Mouse (Mus musculus): ENCODE measurements at regions not wholly inside any gene's neighbourhood (a gene's known extent, or its start where the extent isn't known, plus 50 kb on each side); places are given as distances from the start of the nearest gene placed in this dataset. TPM values are rescaled to one million over a fixed set of nuclear protein-coding genes. Genes with fewer than 3 reads are reported as not detected.

DNA sequence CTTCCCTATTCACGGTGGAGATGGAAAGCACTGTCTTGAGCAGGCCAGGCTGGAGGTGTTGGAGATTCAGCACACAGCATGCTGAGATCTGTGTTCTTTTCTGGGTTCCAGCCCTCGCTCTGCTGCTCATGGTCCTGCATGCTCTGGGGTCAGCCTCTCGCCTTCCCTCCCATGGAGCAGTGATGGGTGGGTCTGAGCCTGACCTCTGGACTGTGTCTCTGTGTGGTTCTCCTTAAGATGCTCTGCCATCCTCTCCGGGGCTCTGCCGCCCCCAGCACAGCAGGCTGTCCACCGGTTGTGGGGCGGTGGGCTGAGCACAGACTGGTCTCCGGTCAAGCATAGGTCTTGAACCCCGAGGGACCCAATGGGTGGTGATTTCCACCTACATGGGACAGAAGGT lies 57.7 kb upstream of the Lemd2 start:
- ATAC-seq (ENCODE audit: insufficient number of reproducible peaks, low FRiP score, low TSS enrichment, low read depth) (no peak), DNase-seq (ENCODE audit: low spot score) (no peak)
- Histone ChIP-seq H3K27me3 (ENCODE audit: control insufficient read depth, insufficient read depth, low read length) (no peaks in the 10 kb centered on the region), H3K9me3 (ENCODE audit: control insufficient read depth, low read length) (no peaks in the 10 kb centered on the region), H3K4me1 (ENCODE audit: control insufficient read depth, insufficient read depth, low read length) (no peaks in the 10 kb centered on the region), H3K4me2 (ENCODE audit: low read depth, severe bottlenecking) (no peak overlapping the region), H3K9ac (ENCODE audit: low read length) (no peak overlapping the region), H3K36me3 (ENCODE audit: control insufficient read depth, insufficient read depth, low read length) (no peaks in the 10 kb centered on the region), H3K27ac (replicated peaks; ENCODE audit: low read depth, low read length) (no peak overlapping the region), H3K4me3 (ENCODE audit: low read depth, low read length) (no peak overlapping the region)
- WGBS: 96% methylated on average over 9 of the region's 9 CpGs

DNA sequence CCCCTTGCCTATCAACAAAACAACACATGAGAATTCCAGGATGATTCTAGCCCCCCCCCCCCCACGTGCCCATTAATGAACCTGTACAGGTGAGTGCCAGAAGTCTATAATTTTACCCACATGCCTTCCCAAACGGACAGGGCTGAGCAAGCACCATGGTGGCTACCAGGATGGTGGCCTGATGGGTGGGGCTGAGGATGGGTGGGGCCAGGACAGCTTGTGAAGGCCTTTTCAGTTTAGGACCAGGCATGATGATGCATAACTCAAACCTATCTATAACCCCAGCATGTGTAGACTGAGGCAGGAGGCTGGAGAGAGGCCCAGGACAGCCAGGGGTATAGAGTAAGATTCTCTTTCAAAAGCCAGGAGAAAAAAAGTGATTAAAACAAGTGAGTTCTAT lies 57.0 kb upstream of the Lemd2 start:
- WGBS: 63% methylated on average over 2 of the region's 2 CpGs
- no peaks in the 10 kb centered on the region for H3K4me1 ChIP-seq (ENCODE audit: control insufficient read depth, insufficient read depth, low read length)
- H3K27me3 ChIP-seq (ENCODE audit: control insufficient read depth, insufficient read depth, low read length): no peaks in the 10 kb centered on the region
- H3K4me3 ChIP-seq (ENCODE audit: low read depth, low read length): no peak overlapping the region
- no peak overlapping the region for H3K4me2 ChIP-seq (ENCODE audit: low read depth, severe bottlenecking)
- H3K36me3 ChIP-seq (ENCODE audit: control insufficient read depth, insufficient read depth, low read length): no peaks in the 10 kb centered on the region
- DNase-seq (ENCODE audit: low spot score) (no peak), ATAC-seq (ENCODE audit: insufficient number of reproducible peaks, low FRiP score, low TSS enrichment, low read depth) (no peak)
- H3K9ac ChIP-seq (ENCODE audit: low read length): no peak overlapping the region
- H3K9me3 ChIP-seq (ENCODE audit: control insufficient read depth, low read length): no peaks in the 10 kb centered on the region
- no peak overlapping the region for H3K27ac ChIP-seq (replicated peaks; ENCODE audit: low read depth, low read length)

DNA sequence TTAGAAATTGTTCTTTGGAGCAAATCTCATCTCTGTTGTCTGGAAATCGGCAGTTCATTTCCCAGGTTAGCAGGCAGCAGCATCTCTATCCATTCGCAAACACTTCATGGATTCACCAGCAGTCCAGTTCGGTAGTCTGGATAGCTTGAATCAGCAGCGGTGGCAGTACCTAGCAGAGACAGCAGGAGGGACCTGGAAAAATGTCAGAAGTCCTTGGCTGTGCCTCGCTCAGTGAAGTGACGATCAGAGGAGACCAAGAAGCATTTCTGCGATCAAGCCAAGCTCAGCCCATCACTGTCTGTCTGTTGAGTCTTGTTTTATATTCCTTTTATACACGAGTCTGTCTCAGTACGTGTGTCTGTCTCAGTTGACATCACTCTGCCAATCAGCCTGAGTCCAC lies 55.8 kb upstream of the Lemd2 start:
- Histone ChIP-seq H3K9ac (ENCODE audit: low read length) (no peak overlapping the region), H3K36me3 (ENCODE audit: control insufficient read depth, insufficient read depth, low read length) (no peaks in the 10 kb centered on the region), H3K9me3 (ENCODE audit: control insufficient read depth, low read length) (no peaks in the 10 kb centered on the region), H3K4me1 (ENCODE audit: control insufficient read depth, insufficient read depth, low read length) (no peaks in the 10 kb centered on the region), H3K27ac (replicated peaks; ENCODE audit: low read depth, low read length) (no peak overlapping the region), H3K4me2 (ENCODE audit: low read depth, severe bottlenecking) (no peak overlapping the region), H3K4me3 (ENCODE audit: low read depth, low read length) (no peak overlapping the region), H3K27me3 (ENCODE audit: control insufficient read depth, insufficient read depth, low read length) (no peaks in the 10 kb centered on the region)
- ATAC-seq (ENCODE audit: insufficient number of reproducible peaks, low FRiP score, low TSS enrichment, low read depth) (no peak), DNase-seq (ENCODE audit: low spot score) (no peak)
- 91% methylated on average over 9 of the region's 9 CpGs for WGBS

DNA sequence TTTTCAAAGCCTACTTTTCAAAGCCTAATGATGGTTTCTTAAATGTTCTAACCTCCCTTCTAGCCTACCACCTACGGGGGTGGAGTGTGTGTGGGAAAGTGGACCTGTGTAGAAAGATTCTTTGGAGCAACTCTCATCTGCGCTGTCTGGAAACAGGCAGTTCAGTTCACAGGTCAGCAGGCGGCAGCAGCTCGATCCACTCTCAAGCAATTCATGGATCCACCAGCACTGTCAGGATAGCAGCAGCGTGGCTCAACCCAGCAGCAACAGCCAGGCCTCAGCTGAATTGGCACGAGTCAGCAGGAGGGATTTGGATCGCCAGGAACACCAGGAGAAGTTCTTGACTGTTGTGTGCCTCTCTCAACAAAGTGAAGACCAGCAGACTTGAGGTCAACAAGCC lies 53.1 kb upstream of the Lemd2 start:
- no peak overlapping the region for H3K4me3 ChIP-seq (ENCODE audit: low read depth, low read length)
- no peak overlapping the region for H3K27ac ChIP-seq (replicated peaks; ENCODE audit: low read depth, low read length)
- H3K9ac ChIP-seq (ENCODE audit: low read length): no peak overlapping the region
- H3K36me3 ChIP-seq (ENCODE audit: control insufficient read depth, insufficient read depth, low read length): no peaks in the 10 kb centered on the region
- H3K4me2 ChIP-seq (ENCODE audit: low read depth, severe bottlenecking): no peak overlapping the region
- 53% methylated on average over 7 of the region's 7 CpGs for WGBS
- no peak for ATAC-seq (ENCODE audit: insufficient number of reproducible peaks, low FRiP score, low TSS enrichment, low read depth)
- H3K9me3 ChIP-seq (ENCODE audit: control insufficient read depth, low read length): no peaks in the 10 kb centered on the region
- H3K4me1 ChIP-seq (ENCODE audit: control insufficient read depth, insufficient read depth, low read length): no peaks in the 10 kb centered on the region
- DNase-seq (ENCODE audit: low spot score): no peak
- no peaks in the 10 kb centered on the region for H3K27me3 ChIP-seq (ENCODE audit: control insufficient read depth, insufficient read depth, low read length)

DNA sequence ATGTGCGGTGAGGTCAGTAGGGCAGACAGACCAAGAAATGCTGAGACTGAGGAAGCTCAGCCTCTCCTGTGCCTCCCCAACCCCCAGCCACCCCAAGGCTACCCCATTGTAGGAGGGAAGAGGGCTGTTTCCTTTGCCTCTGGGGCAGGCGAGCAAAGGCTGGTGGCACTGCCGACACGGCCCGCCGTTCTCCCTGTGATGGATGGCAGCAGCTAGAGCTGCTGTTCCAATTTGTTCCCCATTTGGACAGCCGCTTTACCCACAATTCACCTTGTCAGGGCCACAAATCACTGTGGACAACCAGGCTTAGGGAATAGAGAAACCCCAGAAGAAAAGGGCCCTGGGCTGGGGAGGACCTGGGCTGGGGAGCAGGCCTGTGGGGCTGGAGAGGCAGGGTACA lies 51.5 kb upstream of the Lemd2 start:
- Histone ChIP-seq H3K9ac (ENCODE audit: low read length) (no peak overlapping the region), H3K27me3 (ENCODE audit: control insufficient read depth, insufficient read depth, low read length) (no peaks in the 10 kb centered on the region), H3K27ac (replicated peaks; ENCODE audit: low read depth, low read length) (no peak overlapping the region), H3K9me3 (ENCODE audit: control insufficient read depth, low read length) (no peaks in the 10 kb centered on the region), H3K4me1 (ENCODE audit: control insufficient read depth, insufficient read depth, low read length) (no peaks in the 10 kb centered on the region), H3K4me2 (ENCODE audit: low read depth, severe bottlenecking) (no peak overlapping the region), H3K4me3 (ENCODE audit: low read depth, low read length) (no peak overlapping the region), H3K36me3 (ENCODE audit: control insufficient read depth, insufficient read depth, low read length) (no peaks in the 10 kb centered on the region)
- no peak for DNase-seq (ENCODE audit: low spot score)
- WGBS: 26% methylated on average over 7 of the region's 7 CpGs
- ATAC-seq (ENCODE audit: insufficient number of reproducible peaks, low FRiP score, low TSS enrichment, low read depth): no peak

Small RNA genes in the stretch of these regions (microRNA-seq; reads per million reads assigned to microRNA genes)
- gene Mir7214: not detected
- gene Mir7216: not detected
- not detected for gene Mir7217
- not detected for gene Mir7218

All from limb, embryonic 11.5 days (tissue).